Mouse (Mus musculus) lung, embryonic 16.5 days (tissue): ENCODE measurements around the gene Lst1. TPM values are rescaled to one million over a fixed set of nuclear protein-coding genes. Genes with fewer than 3 reads are reported as not detected.
A peak's percentile ranks its signal among the peaks of the same experiment; 100 is the strongest.

Experiments
- ATAC-seq: fragments of 200-750 bp; cut with Nextera tagmentation; 2 replicates; pipeline ENCODE4 v1.8.0; 2017; ENCODE audit warnings: low read depth, mild to moderate bottlenecking, moderate library complexity
- H3K27ac ChIP-seq: fragments of 300-500 bp; sonication (generic); 2 replicates; pipeline ENCODE4 v1.5.1; 2014; ENCODE audit warnings: mild to moderate bottlenecking, control low read depth, low read length
- H3K27me3 ChIP-seq: fragments of 300-500 bp; sonication (generic); 2 replicates; pipeline ENCODE4 v1.6.1; 2014; ENCODE audit warnings: low read depth, low read length, mixed read lengths; ENCODE audit not compliant: control insufficient read depth, insufficient read depth
- H3K36me3 ChIP-seq: fragments of 300-500 bp; sonication (generic); 2 replicates; pipeline ENCODE4 v1.6.1; 2014; ENCODE audit warnings: low read length; ENCODE audit not compliant: control insufficient read depth, insufficient read depth
- H3K4me1 ChIP-seq: fragments of 300-500 bp; sonication (generic); replicated peaks from 2 replicates; pipeline ENCODE4 v1.6.1; 2014; ENCODE audit warnings: low read length, mixed read lengths; ENCODE audit not compliant: control insufficient read depth, insufficient read depth
- H3K4me2 ChIP-seq: fragments of 300-500 bp; sonication (generic); 2 replicates; pipeline ENCODE4 v1.6.1; 2014; ENCODE audit warnings: low read depth, low read length, control low read depth
- H3K4me3 ChIP-seq: fragments of 300-500 bp; sonication (generic); 2 replicates; pipeline ENCODE4 v1.5.1; 2014; ENCODE audit warnings: mild to moderate bottlenecking, low read length, control low read depth
- H3K9ac ChIP-seq: fragments of 300-500 bp; sonication (generic); 2 replicates; pipeline ENCODE4 v1.6.1; 2014; ENCODE audit warnings: low read length, control low read depth
- H3K9me3 ChIP-seq: fragments of 300-500 bp; sonication (generic); 2 replicates; pipeline ENCODE4 v1.6.1; 2016; ENCODE audit warnings: low read length; ENCODE audit not compliant: control insufficient read depth
- WGBS: fragments of 180-500 bp; shearing (Covaris S2); extraction: QIAGEN DNeasy Blood & Tissue Kit; methylation state at CpG from one replicate; pipeline ENCODE4 v1.1.7; 2014; 5-methylcytosine and 5-hydroxymethylcytosine counted together
- polyA plus RNA-seq: library from polyadenylated mRNA; unstranded; fragments of >200 nt; fragmentation: Nextera tagmentation; extraction: Ambion mirVana; gene quantifications from 2 replicates; pipeline ENCODE4 v1.2.1, GENCODE M21; 2015

Lst1 gene
- polyA plus RNA-seq, 1 experiment from 2014 or later: 11.3 TPM

- Histone ChIP-seq H3K36me3 (no peaks in the 10 kb centered on the region), H3K27me3 (peaks cover 19% of the 10 kb centered on the region), H3K4me2 (no peak overlapping the region), H3K9me3 (no peaks in the 10 kb centered on the region), H3K27ac (no peak overlapping the region), H3K4me1 (no peaks in the 10 kb centered on the region), H3K9ac (no peak overlapping the region), H3K4me3 (no peak overlapping the region)
- ATAC-seq: no peak
- 52% methylated on average over 11 of the region's 11 CpGs for WGBS
These were observed 12.9 kb upstream of the Lst1 start for GRCm38 (mm10) chr17:35201128-35201527.

- 73% methylated on average over 11 of the region's 11 CpGs for WGBS
- H3K4me2 ChIP-seq: no peak overlapping the region
- H3K9ac ChIP-seq: no peak overlapping the region
- H3K9me3 ChIP-seq: no peaks in the 10 kb centered on the region
- H3K4me1 ChIP-seq: 0 out of 2 replicates have a peak, but pooled peaks cover 3% of the 10 kb centered on the region
- no peaks in the 10 kb centered on the region for H3K36me3 ChIP-seq
- no peak overlapping the region for H3K27ac ChIP-seq
- no peak overlapping the region for H3K4me3 ChIP-seq
- ATAC-seq: no peak; the same call in 1 of the 2 replicates
- H3K27me3 ChIP-seq: peaks cover 19% of the 10 kb centered on the region
These were observed 12.2 kb upstream of the Lst1 start for GRCm38 (mm10) chr17:35200398-35200797.

- 37% methylated on average over 8 of the region's 8 CpGs for WGBS
- no peak for ATAC-seq
These were observed 10.7 kb upstream of the Lst1 start for GRCm38 (mm10) chr17:35198946-35199345.

GRCm38 (mm10) chr17:35198029-35198428 is 9.8 kb upstream of the Lst1 start:
- H3K4me2 ChIP-seq: no peak overlapping the region
- H3K27ac ChIP-seq: no peak overlapping the region
- H3K9ac ChIP-seq: no peak overlapping the region
- ATAC-seq: no peak
- no peaks in the 10 kb centered on the region for H3K36me3 ChIP-seq
- no peaks in the 10 kb centered on the region for H3K9me3 ChIP-seq
- H3K4me1 ChIP-seq: peaks cover 8% of the 10 kb centered on the region
- H3K27me3 ChIP-seq: peaks cover 20% of the 10 kb centered on the region
- no peak overlapping the region for H3K4me3 ChIP-seq
- 53% methylated on average over 7 of the region's 7 CpGs for WGBS

More at GRCm38 (mm10) chr17:35198946-35199345, 10.7 kb upstream of the Lst1 start:
- Histone ChIP-seq H3K27me3 (peaks cover 26% of the 10 kb centered on the region), H3K4me1 (peaks cover 8% of the 10 kb centered on the region), H3K9ac (no peak overlapping the region), H3K4me2 (no peak overlapping the region), H3K36me3 (no peaks in the 10 kb centered on the region), H3K4me3 (no peak overlapping the region), H3K9me3 (no peaks in the 10 kb centered on the region), H3K27ac (no peak overlapping the region)

GRCm38 (mm10) chr17:35197126-35197525 is 8.9 kb upstream of the Lst1 start:
- H3K4me2 ChIP-seq: no peak overlapping the region
- no peak overlapping the region for H3K4me3 ChIP-seq
- no peaks in the 10 kb centered on the region for H3K36me3 ChIP-seq
- H3K27me3 ChIP-seq: peaks cover 17% of the 10 kb centered on the region
- ATAC-seq: no peak
- H3K9me3 ChIP-seq: no peaks in the 10 kb centered on the region
- 27% methylated on average over 5 of the region's 6 CpGs for WGBS
- H3K4me1 ChIP-seq: peaks cover 8% of the 10 kb centered on the region
- H3K27ac ChIP-seq: no peak overlapping the region
- no peak overlapping the region for H3K9ac ChIP-seq

GRCm38 (mm10) chr17:35196321-35196641 is 8.0 kb upstream of the Lst1 start:
- Histone ChIP-seq H3K9ac (no peak overlapping the region), H3K27ac (no peak overlapping the region), H3K4me1 (peaks cover 8% of the 10 kb centered on the region), H3K9me3 (no peaks in the 10 kb centered on the region), H3K36me3 (no peaks in the 10 kb centered on the region), H3K4me2 (peak overlapping the region; percentile 70), H3K4me3 (peak overlapping the region; percentile 47), H3K27me3 (peaks cover 13% of the 10 kb centered on the region)
- WGBS: 27% methylated on average over 9 of the region's 9 CpGs
- ATAC-seq: no peak

- peak; percentile 87 for ATAC-seq
- peaks cover 13% of the 10 kb centered on the region for H3K27me3 ChIP-seq
These were observed 7.5 kb upstream of the Lst1 start for GRCm38 (mm10) chr17:35195631-35196320.

GRCm38 (mm10) chr17:35194844-35195630 is 6.8 kb upstream of the Lst1 start:
- Histone ChIP-seq H3K4me3 (peak overlapping the region; percentile 47), H3K4me1 (peaks cover 8% of the 10 kb centered on the region), H3K27me3 (peaks cover 13% of the 10 kb centered on the region), H3K27ac (no peak overlapping the region), H3K9ac (peak overlapping the region; percentile 53), H3K4me2 (peak overlapping the region; percentile 70), H3K36me3 (no peaks in the 10 kb centered on the region), H3K9me3 (no peaks in the 10 kb centered on the region)
- 32% methylated on average over 19 of the region's 19 CpGs for WGBS
- ATAC-seq: 0 out of 2 replicates have a peak, but pooled peaks have one; percentile 18

More at GRCm38 (mm10) chr17:35195631-35196320, 7.5 kb upstream of the Lst1 start:
- no peaks in the 10 kb centered on the region for H3K36me3 ChIP-seq
- no peaks in the 10 kb centered on the region for H3K9me3 ChIP-seq
- H3K27ac ChIP-seq: no peak overlapping the region
- WGBS: under 1% methylated on average over 65 of the region's 66 CpGs
- peaks cover 8% of the 10 kb centered on the region for H3K4me1 ChIP-seq
- peak overlapping the region; percentile 53 for H3K9ac ChIP-seq
- H3K4me3 ChIP-seq: peak overlapping the region; percentile 47
- H3K4me2 ChIP-seq: peak overlapping the region; percentile 70
